Mouse (Mus musculus) thymus, adult 2 months (tissue): ENCODE measurements at regions not wholly inside any gene's neighbourhood (a gene's known extent, or its start where the extent isn't known, plus 50 kb on each side); places are given as distances from the start of the nearest gene placed in this dataset.

ENCODE experiments used
- CTCF ChIP-seq: fragments of 200-500 bp; IDR thresholded peaks from 2 replicates; pipeline ENCODE4 v1.5.1; 2012; ENCODE audit warnings: mild to moderate bottlenecking, control low read depth, low read length, moderate library complexity, borderline replicate concordance; ENCODE audit not compliant: control insufficient read depth, poor library complexity, insufficient read depth; ENCODE audit errors: extremely low read depth
- POLR2A ChIP-seq: fragments of 200-500 bp; IDR thresholded peaks from 2 replicates; pipeline ENCODE4 v1.6.1; 2012; ENCODE audit warnings: mild to moderate bottlenecking, low read length, control low read depth, moderate library complexity; ENCODE audit not compliant: control insufficient read depth, poor library complexity, insufficient read depth; ENCODE audit errors: extremely low read depth

- TF ChIP-seq CTCF (no peak), POLR2A (no peak)
Measured at GRCm38 (mm10) chr14:58759759-58760158, 382.9 kb downstream of the 1700129C05Rik start.
